Mouse (Mus musculus) intestine, embryonic 14.5 days (tissue): ENCODE measurements around the gene Parp12. TPM values are rescaled to one million over a fixed set of nuclear protein-coding genes. Genes with fewer than 3 reads are reported as not detected.

Experiments
- ATAC-seq: fragments of 200-750 bp; cut with Nextera tagmentation; replicated peaks from 2 replicates; pipeline ENCODE4 v1.8.0; 2017; ENCODE audit warnings: low read depth, moderate number of reproducible peaks, moderate TSS enrichment, moderate library complexity; ENCODE audit not compliant: low FRiP score, low TSS enrichment
- DNase-seq: peaks from one replicate; pipeline ENCODE4 v3.0.0-alpha.2; 2018; ENCODE audit warnings: low spot score
- H3K27ac ChIP-seq: fragments of 300-500 bp; sonication (generic); 2 replicates; pipeline ENCODE4 v1.5.1; 2014; ENCODE audit warnings: low read depth, mild to moderate bottlenecking, control low read depth
- H3K27me3 ChIP-seq: fragments of 300-500 bp; sonication (generic); replicated peaks from 2 replicates; pipeline ENCODE4 v1.6.1; 2014; ENCODE audit warnings: low read length, control low read depth; ENCODE audit not compliant: control insufficient read depth, insufficient read depth
- H3K36me3 ChIP-seq: fragments of 300-500 bp; sonication (generic); 2 replicates; pipeline ENCODE4 v1.6.1; 2014; ENCODE audit warnings: low read length, control low read depth; ENCODE audit not compliant: control insufficient read depth, insufficient read depth
- H3K4me1 ChIP-seq: fragments of 300-500 bp; sonication (generic); replicated peaks from 2 replicates; pipeline ENCODE4 v1.6.1; 2014; ENCODE audit warnings: low read length, control low read depth, mixed read lengths; ENCODE audit not compliant: control insufficient read depth, insufficient read depth
- H3K4me2 ChIP-seq: fragments of 300-500 bp; sonication (generic); 2 replicates; pipeline ENCODE4 v1.6.1; 2014; ENCODE audit warnings: low read length
- H3K4me3 ChIP-seq: fragments of 300-500 bp; sonication (generic); 2 replicates; pipeline ENCODE4 v1.5.1; 2014; ENCODE audit warnings: low read depth, low read length, control low read depth, mixed read lengths
- H3K9ac ChIP-seq: fragments of 300-500 bp; sonication (generic); 2 replicates; pipeline ENCODE4 v1.6.1; 2014; ENCODE audit warnings: mild to moderate bottlenecking, low read length
- H3K9me3 ChIP-seq: fragments of 300-500 bp; sonication (generic); 2 replicates; pipeline ENCODE4 v1.6.1; 2016; ENCODE audit warnings: low read length, control low read depth; ENCODE audit not compliant: control insufficient read depth
- WGBS: fragments of 180-500 bp; shearing (Covaris S2); extraction: QIAGEN DNeasy Blood & Tissue Kit; methylation state at CpG from one replicate; pipeline ENCODE4 v1.1.7; 2014; 5-methylcytosine and 5-hydroxymethylcytosine counted together
- polyA plus RNA-seq: library from polyadenylated mRNA; unstranded; fragments of >200 nt; fragmentation: Nextera tagmentation; extraction: Ambion mirVana; gene quantifications from 2 replicates; pipeline ENCODE4 v1.2.1, GENCODE M21; 2014

Parp12 gene
- 9.2 and 10.1 TPM in 2 replicates for polyA plus RNA-seq

DNA sequence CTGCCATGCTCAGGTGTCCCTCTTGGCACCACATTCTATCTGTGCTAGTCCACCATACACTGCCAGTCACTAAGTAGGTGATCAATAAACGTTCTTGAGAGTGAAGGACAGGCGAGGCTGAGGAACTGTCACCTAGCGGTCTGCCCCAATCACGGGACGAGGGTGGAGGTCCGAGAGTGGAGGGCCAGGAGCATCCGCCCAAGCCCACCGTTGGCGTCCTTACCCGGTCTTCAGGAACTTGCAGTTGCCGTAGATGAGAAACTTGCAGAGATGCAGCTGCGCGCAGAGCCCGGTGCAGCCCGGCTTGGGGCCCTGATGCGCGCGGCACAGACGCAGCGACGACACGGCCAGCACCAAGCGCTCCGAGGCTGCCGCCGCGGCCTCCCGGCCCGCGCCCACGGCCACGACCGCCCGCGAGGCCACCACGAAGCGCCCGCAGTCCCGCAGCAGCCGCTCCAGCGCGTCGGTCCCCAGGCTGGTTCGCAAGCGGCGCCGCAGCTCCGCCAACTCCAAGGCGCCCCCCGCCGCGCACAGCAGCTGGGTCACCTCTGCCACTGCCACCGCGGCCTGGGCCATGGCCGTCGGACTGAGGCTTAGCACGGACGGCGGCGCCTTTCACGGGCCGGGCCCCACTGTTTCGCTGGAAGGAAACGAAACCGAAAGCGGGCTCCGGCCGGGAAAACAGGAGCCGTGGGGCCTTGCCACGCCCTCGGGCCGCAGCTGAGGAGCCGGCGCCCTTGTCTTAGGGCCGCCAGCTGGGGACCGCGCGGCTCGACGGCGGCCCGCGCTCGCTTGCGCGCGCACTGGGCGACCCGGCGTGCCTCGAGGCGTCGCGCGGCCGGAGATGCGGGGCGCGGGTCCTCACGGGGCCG, at the start of gene Parp12:
Gene Parp12 (minus strand): TSS at position 766 of the 872 bp plus-strand sequence.
- peak; percentile 86 for DNase-seq
- Histone ChIP-seq H3K4me1 (no peaks in the 10 kb centered on the region), H3K27me3 (peaks cover 18% of the 10 kb centered on the region), H3K27ac (peak within 1 kb of the TSS; percentile 40; the same call in 1 of the 2 replicates), H3K4me2 (peak within 1 kb of the TSS; percentile 51), H3K4me3 (peak within 1 kb of the TSS; percentile 77), H3K9ac (peak within 1 kb of the TSS; percentile 74), H3K9me3 (no peaks in the 10 kb centered on the region), H3K36me3 (no peaks in the 10 kb centered on the region)
- ATAC-seq = peak; percentile 82
- WGBS = 2% methylated on average over 91 of the region's 101 CpGs

DNA sequence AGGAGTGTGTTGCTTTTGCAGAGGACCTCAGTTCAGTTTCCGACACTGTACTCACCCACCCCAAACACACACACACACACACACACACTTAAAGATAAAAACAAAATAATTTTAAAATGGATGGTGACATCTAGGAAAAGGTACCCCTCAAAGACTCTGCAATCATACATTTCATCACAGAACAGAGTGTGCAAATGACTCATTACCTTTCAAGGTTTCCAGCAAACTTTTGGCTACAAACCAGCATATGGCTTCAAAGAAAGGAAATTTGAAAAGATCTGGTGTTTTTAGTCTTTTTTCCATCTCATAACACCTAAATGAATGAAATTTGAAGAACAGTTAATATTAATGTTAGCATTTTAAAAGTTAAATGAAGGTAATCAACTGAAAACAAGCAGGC, 46.7 kb upstream of the Parp12 start:
- H3K4me2 ChIP-seq = no peak overlapping the region
- H3K4me3 ChIP-seq = no peak overlapping the region
- no peak overlapping the region for H3K9ac ChIP-seq
- H3K27me3 ChIP-seq = no peaks in the 10 kb centered on the region
- H3K36me3 ChIP-seq = peaks cover 45% of the 10 kb centered on the region; the same call in 1 of the 2 replicates
- H3K27ac ChIP-seq = no peak overlapping the region
- H3K4me1 ChIP-seq = no peaks in the 10 kb centered on the region
- ATAC-seq = no peak
- no peaks in the 10 kb centered on the region for H3K9me3 ChIP-seq
- DNase-seq = no peak
- WGBS = 81% methylated on average over 1 of the region's 1 CpGs

DNA sequence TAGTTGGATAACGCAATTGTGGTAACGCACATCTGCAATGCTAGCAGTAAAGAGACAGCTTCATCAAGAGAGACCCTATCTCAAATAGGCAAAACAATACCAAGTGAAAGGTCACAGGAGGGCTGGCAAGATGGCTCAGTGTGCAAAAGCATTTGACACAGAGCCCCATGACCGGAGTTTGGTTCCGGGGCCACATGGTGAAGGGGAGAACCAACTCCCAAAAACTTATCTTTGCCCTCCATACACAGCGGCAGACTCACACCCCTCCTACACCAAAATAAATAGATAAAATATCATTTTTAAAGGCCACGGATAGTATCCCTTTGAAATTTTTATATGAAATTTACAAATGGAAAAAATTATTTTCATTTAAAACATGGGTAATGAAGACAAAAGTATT, 43.8 kb upstream of the Parp12 start:
- H3K4me1 ChIP-seq = no peaks in the 10 kb centered on the region
- H3K9me3 ChIP-seq = no peaks in the 10 kb centered on the region
- no peak overlapping the region for H3K27ac ChIP-seq
- no peak overlapping the region for H3K9ac ChIP-seq
- WGBS = 94% methylated on average over 6 of the region's 6 CpGs
- H3K36me3 ChIP-seq = peaks cover 32% of the 10 kb centered on the region; the same call in 1 of the 2 replicates
- no peak for DNase-seq
- no peak for ATAC-seq
- no peak overlapping the region for H3K4me2 ChIP-seq
- no peak overlapping the region for H3K4me3 ChIP-seq
- H3K27me3 ChIP-seq = no peaks in the 10 kb centered on the region

DNA sequence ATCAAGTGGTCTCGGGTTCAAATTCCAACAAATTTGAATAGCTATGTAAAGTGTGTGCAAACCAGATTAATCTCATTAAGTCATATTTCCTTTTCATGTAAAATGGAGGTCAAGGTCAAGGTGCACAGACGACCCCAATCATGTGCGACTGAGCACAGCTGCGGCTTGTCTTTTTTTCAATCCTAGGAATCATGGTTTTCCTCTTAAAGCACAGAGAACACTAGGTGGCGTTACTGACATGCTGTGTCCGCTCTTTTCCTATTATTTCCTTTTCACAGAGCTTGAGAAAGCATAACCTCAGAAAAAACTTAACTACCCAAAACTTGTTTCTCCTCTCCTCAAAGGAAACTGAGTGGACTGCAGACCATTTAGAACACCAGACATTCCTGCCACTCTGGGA, 27.9 kb upstream of the Parp12 start:
- Histone ChIP-seq H3K4me1 (no peaks in the 10 kb centered on the region), H3K36me3 (peaks cover 79% of the 10 kb centered on the region), H3K27ac (no peak overlapping the region), H3K27me3 (no peaks in the 10 kb centered on the region), H3K4me3 (no peak overlapping the region), H3K9me3 (no peaks in the 10 kb centered on the region), H3K4me2 (no peak overlapping the region), H3K9ac (no peak overlapping the region)
- ATAC-seq (no peak), DNase-seq (no peak)
- WGBS = 55% methylated on average over 6 of the region's 6 CpGs

DNA sequence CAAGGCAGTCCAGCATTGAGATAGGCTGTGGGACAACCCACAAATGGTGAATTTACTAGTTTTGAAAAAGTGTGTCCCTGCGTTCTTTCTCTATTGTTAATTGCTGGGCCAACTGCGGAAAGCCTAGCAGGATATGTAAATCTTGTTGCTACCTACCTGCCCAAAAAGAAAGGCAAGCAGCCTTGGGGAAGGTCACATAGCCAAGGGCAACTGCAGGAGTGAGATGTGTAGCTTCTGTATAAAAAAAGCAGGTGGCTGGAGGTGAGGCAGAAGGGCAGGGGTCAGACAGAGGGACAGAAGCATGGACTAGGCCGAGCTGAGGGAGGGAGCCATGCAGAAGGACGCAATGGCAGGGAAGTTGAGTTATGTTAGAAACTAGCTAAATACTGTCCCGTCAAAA, 14.4 kb upstream of the Parp12 start:
- Histone ChIP-seq H3K4me1 (no peaks in the 10 kb centered on the region), H3K27ac (no peak overlapping the region), H3K9me3 (no peaks in the 10 kb centered on the region), H3K4me2 (no peak overlapping the region), H3K9ac (no peak overlapping the region), H3K4me3 (no peak overlapping the region), H3K27me3 (no peaks in the 10 kb centered on the region), H3K36me3 (peaks cover 12% of the 10 kb centered on the region; the same call in 1 of the 2 replicates)
- ATAC-seq (no peak), DNase-seq (no peak)
- 70% methylated on average over 5 of the region's 5 CpGs for WGBS

DNA sequence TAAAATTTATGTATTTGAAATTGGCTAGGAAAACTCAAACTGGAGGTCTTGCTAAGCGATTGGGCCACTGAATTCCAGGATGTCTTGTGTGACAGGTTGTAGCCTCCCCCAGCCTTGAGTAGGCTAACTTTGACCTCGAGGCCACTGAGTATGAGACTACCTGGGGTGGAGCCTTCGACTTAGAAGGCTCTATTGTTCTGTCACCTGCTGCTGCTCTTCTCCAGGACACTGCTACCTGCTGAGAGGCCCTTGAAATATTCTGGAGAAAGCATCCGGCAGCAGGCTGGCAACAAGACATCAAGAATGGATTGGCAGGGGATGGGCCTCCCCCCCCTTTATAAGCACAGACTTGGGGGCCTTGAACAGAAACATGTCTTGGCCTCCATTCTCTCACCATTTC, 13.3 kb upstream of the Parp12 start:
- H3K27ac ChIP-seq = no peak overlapping the region
- H3K4me1 ChIP-seq = no peaks in the 10 kb centered on the region
- 48% methylated on average over 4 of the region's 4 CpGs for whole genome bisulfite sequencing
- DNase-seq (no peak), ATAC-seq (no peak)
- no peak overlapping the region for H3K4me2 ChIP-seq
- H3K9me3 ChIP-seq = 0 out of 2 replicates have a peak, but pooled peaks cover 2% of the 10 kb centered on the region
- H3K9ac ChIP-seq = no peak overlapping the region
- no peak overlapping the region for H3K4me3 ChIP-seq
- H3K36me3 ChIP-seq = peaks cover 12% of the 10 kb centered on the region; the same call in 1 of the 2 replicates
- H3K27me3 ChIP-seq = no peaks in the 10 kb centered on the region

DNA sequence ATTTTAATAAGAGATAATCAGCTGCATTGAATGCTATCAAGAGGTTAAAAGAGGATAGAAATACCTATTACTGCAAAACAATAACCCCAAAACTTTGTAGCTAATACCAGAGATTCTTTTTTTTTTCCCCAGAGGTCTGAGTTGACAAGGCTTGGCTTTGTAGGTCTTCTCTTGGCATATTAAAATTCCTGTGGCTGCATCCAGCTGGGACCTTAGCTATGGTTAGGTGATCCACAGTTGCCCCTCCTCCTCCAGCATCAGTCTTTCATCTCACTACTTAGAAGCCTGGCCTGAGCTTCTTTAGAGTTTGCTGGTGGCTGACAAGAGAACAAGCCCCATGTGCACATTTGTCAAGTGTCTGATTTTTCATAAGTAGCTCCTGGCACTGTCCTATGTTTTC, 6.6 kb upstream of the Parp12 start:
- DNase-seq (no peak), ATAC-seq (no peak)
- no peak overlapping the region for H3K9ac ChIP-seq
- H3K27ac ChIP-seq = no peak overlapping the region
- H3K9me3 ChIP-seq = 0 out of 2 replicates have a peak, but pooled peaks cover 2% of the 10 kb centered on the region
- H3K4me2 ChIP-seq = no peak overlapping the region
- H3K4me3 ChIP-seq = no peak overlapping the region
- no peaks in the 10 kb centered on the region for H3K4me1 ChIP-seq
- no peaks in the 10 kb centered on the region for H3K27me3 ChIP-seq
- H3K36me3 ChIP-seq = no peaks in the 10 kb centered on the region

DNA sequence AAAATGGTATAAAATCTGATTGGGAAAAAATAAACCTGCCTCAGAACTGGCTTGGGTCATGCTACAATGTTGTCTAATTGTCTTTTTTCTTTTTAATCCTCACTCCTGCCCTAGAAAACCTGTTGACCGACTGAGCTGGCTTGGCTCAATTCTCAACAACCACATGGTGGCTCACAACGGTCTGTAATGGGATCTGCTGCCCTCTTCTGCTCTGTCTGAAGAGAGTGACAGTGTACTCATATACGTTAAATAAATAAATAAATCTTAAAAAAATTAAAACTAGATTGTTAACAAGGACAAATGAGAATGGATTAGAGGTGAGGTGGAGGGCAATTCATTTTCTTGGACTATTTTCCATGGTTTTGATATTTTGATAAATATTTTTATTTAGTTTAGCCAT, 2.5 kb upstream of the Parp12 start:
- H3K9me3 ChIP-seq = no peaks in the 10 kb centered on the region

More for the DNA sequence above, 2.5 kb upstream of the Parp12 start:
- Histone ChIP-seq H3K27ac (no peak overlapping the region), H3K36me3 (no peaks in the 10 kb centered on the region), H3K9ac (no peak overlapping the region), H3K4me2 (no peak overlapping the region), H3K27me3 (peaks cover 17% of the 10 kb centered on the region), H3K4me1 (no peaks in the 10 kb centered on the region), H3K4me3 (no peak overlapping the region)
- DNase-seq = no peak
- 55% methylated on average over 3 of the region's 3 CpGs for WGBS
- ATAC-seq = no peak
